Mouse (Mus musculus): ENCODE data around the gene Trappc1.

- TF ChIP-seq CTCF (IDR thresholded peaks at IDR 0.05): no peak
- TF ChIP-seq EP300 (IDR thresholded peaks at IDR 0.05): no peak
Observed at GRCm38 (mm10) chr11:69291111-69291510, 32.7 kb upstream of the Trappc1 start.
